Mouse (Mus musculus) heart, adult 8-10 months (tissue): ENCODE measurements around the gene Unc119b. TPM values are rescaled to one million over a fixed set of nuclear protein-coding genes. Genes with fewer than 3 reads are reported as not detected.
A peak's percentile ranks its signal among the peaks of the same experiment; 100 is the strongest.
"Not testable (repeated sequence)": the region's sequence is repeated elsewhere in the genome, so short reads cannot be mapped to it uniquely, and the experiment has no call there.

ENCODE experiments used
- DNase-seq: peaks from one replicate; pipeline ENCODE4 v3.0.0; 2022; ENCODE audit warnings: low spot score
- total RNA-seq, 4 experiments: library from RNA; stranded (reverse); gene quantifications; 2 replicates each; pipeline ENCODE4 v1.2.4; 2022

Unc119b gene
- total RNA-seq, 4 experiments from 2014 or later: 11.8 to 18.5 (median 14.5) TPM

GRCm38 (mm10) chr5:115158040-115158983 is 23.5 kb upstream of the Unc119b start, which contains the start of gene Mlec:
Gene Mlec, minus strand, starts transcription at chr5:115158179.
- peak; percentile 97 for DNase-seq

- no peak for DNase-seq
These were observed 22.3 kb upstream of the Unc119b start for GRCm38 (mm10) chr5:115156933-115157589.

GRCm38 (mm10) chr5:115156401-115156800 is 21.6 kb upstream of the Unc119b start:
- no peak for DNase-seq

GRCm38 (mm10) chr5:115155831-115156230 is 21.1 kb upstream of the Unc119b start:
- no peak for DNase-seq

- DNase-seq: no peak
These were observed 20.4 kb upstream of the Unc119b start for GRCm38 (mm10) chr5:115155156-115155631.

GRCm38 (mm10) chr5:115152132-115152956 is 17.6 kb upstream of the Unc119b start:
- DNase-seq: no peak

- no peak for DNase-seq
These were observed 16.7 kb upstream of the Unc119b start for GRCm38 (mm10) chr5:115151457-115151856.

GRCm38 (mm10) chr5:115150991-115151390 is 16.2 kb upstream of the Unc119b start:
- DNase-seq: no peak

GRCm38 (mm10) chr5:115149675-115150459 is 15.1 kb upstream of the Unc119b start:
- DNase-seq: no peak

- DNase-seq: not testable (repeated sequence)
These were observed 14.1 kb upstream of the Unc119b start for GRCm38 (mm10) chr5:115148872-115149271.

- DNase-seq: no peak
These were observed 13.6 kb upstream of the Unc119b start for GRCm38 (mm10) chr5:115148378-115148777.

GRCm38 (mm10) chr5:115147388-115147787 is 12.6 kb upstream of the Unc119b start:
- no peak for DNase-seq

- DNase-seq: no peak
These were observed 12.0 kb upstream of the Unc119b start for GRCm38 (mm10) chr5:115146747-115147130.

- no peak for DNase-seq
These were observed 11.4 kb upstream of the Unc119b start for GRCm38 (mm10) chr5:115145976-115146746.

GRCm38 (mm10) chr5:115145253-115145968 is 10.6 kb upstream of the Unc119b start:
- no peak for DNase-seq

- DNase-seq: no peak
These were observed 9.7 kb upstream of the Unc119b start for GRCm38 (mm10) chr5:115144471-115144870.

- no peak for DNase-seq
These were observed 8.8 kb upstream of the Unc119b start for GRCm38 (mm10) chr5:115143552-115143951.

GRCm38 (mm10) chr5:115142166-115142697 is 7.5 kb upstream of the Unc119b start:
- DNase-seq: no peak

GRCm38 (mm10) chr5:115140726-115141125 is 6.0 kb upstream of the Unc119b start:
- DNase-seq: no peak
